Mouse (Mus musculus): ENCODE data around the gene Ptprj.

GRCm38 (mm10) chr2:90496680-90497074 is 83.8 kb downstream of the Ptprj start:
- TF ChIP-seq CTCF (IDR thresholded peaks at IDR 0.05) (no peak), POLR2A (IDR thresholded peaks at IDR 0.05; ENCODE audit: insufficient read depth, low read depth, low read length) (no peak)

All from heart, adult 2 months (tissue).